Comparison of ENCODE assay signal across 16 mouse cellular contexts in the genomic region with DNA sequence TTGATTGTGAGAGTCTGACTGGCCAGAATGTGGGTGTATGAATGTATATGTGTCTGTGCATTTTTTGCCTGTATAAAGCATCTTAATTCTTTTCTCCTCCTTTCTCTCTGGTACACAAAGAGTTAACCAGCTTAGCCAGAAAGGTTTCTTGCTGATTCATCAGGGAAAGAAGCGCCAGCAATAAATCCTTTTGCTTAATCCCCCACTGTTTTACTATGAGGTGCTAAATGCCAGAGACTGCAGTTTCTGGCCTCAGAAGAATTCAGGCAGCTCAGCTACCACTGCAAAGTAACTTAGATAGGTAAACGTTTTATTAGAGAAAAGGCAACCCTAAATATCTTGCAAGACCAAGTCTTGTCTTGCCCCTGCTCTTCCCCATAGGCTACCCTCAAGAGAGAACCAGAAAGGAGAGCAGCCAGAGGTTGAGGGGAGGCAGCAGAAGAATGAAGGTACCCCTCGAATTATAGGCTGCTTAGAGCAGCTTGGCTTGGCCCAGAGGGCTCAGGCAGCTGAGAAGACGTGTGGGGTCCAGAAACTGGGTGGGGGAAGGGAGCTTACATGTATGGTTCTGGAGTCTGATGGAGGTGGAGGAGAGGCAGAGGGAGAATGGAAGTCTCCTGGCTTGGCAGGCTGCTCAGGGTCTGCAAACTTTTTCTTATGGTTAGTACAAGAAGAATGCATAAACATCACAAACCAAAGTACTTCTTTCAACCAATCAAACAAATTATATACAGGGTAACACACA.
DNase-seq lines count a peak whose midpoint lies in the region; ATAC-seq and TF ChIP-seq lines count a peak whose summit lies in the region.
"Had no signal": no experiment of that assay in that cellular context is flagged by ENCODE, and none has a peak within 500 bp of the region (broad histone marks: within the 10 kb centered on the region; RNA-seq: fewer than 3 reads in every experiment).

No protein-coding gene starts in this region.

- no peak for TF ChIP-seq POLR2A in brain, embryonic 14.5 days (IDR thresholded peaks at IDR 0.05; ENCODE audit: borderline replicate concordance, extremely low read depth, insufficient read depth, insufficient read length, poor library complexity, severe bottlenecking)
- TF ChIP-seq POLR2A in cerebellum, adult 2 months (IDR thresholded peaks at IDR 0.05; ENCODE audit: borderline replicate concordance, insufficient read depth, low read length) = no peak

- DNase-seq in midbrain, embryonic 10.5 days (ENCODE audit: low spot score) = peak; percentile 13
- no peak for DNase-seq in midbrain, embryonic 11.5 days (ENCODE audit: low spot score, missing footprints)
- peak; percentile 27 for DNase-seq in brain, embryonic 14.5 days (ENCODE audit: low read depth)
- DNase-seq in forelimb bud, embryonic 11.5 days (ENCODE audit: low read depth, low spot score) = peak; percentile 52
- peak; percentile 34 for DNase-seq in retina, postnatal 7 days (ENCODE audit: low read depth, low spot score)
- DNase-seq in cerebellum, adult 2 months = no peak
- no peak for DNase-seq in lung, postnatal 36 days
- DNase-seq: adrenal gland, adult 8-10 months; cerebellum, adult 9-11 months; kidney, adult 2 months; kidney, postnatal 36 days; right cerebral cortex, postnatal 14 days had no signal

- no peaks in the 10 kb centered on the region for H3K9me3 ChIP-seq in midbrain, embryonic 10.5 days (replicated peaks)
- H3K9me3 ChIP-seq in midbrain, embryonic 11.5 days (ENCODE audit: control insufficient read depth, low read length) = no peaks in the 10 kb centered on the region
- H3K9me3 ChIP-seq: embryonic facial prominence, embryonic 13.5 days; heart, embryonic 15.5 days; hindbrain, embryonic 15.5 days had no signal

- no peak for ATAC-seq in midbrain, embryonic 11.5 days (ENCODE audit: low FRiP score)

- TF ChIP-seq CTCF in brain, embryonic 14.5 days (IDR thresholded peaks at IDR 0.05; ENCODE audit: borderline replicate concordance, extremely low read depth, insufficient read depth, insufficient read length) = no peak
- no peak for TF ChIP-seq CTCF in cerebellum, adult 2 months (IDR thresholded peaks at IDR 0.05; ENCODE audit: borderline replicate concordance, insufficient read depth, low read depth, low read length)

- no peaks in the 10 kb centered on the region for H3K36me3 ChIP-seq in midbrain, embryonic 10.5 days
- H3K36me3 ChIP-seq in midbrain, embryonic 11.5 days (ENCODE audit: control insufficient read depth, insufficient read depth, low read length) = no peaks in the 10 kb centered on the region
- H3K36me3 ChIP-seq: embryonic facial prominence, embryonic 13.5 days; heart, embryonic 15.5 days; hindbrain, embryonic 15.5 days had no signal

- no peak overlapping the region for H3K4me3 ChIP-seq in midbrain, embryonic 10.5 days
- H3K4me3 ChIP-seq in midbrain, embryonic 11.5 days (ENCODE audit: low read depth, low read length) = no peak overlapping the region
- no peak overlapping the region for H3K4me3 ChIP-seq in cerebellum, adult 2 months (replicated peaks; ENCODE audit: insufficient read depth, low read depth, low read length)
- H3K4me3 ChIP-seq: embryonic facial prominence, embryonic 13.5 days; heart, embryonic 15.5 days; hindbrain, embryonic 15.5 days had no signal

- no peak overlapping the region for H3K9ac ChIP-seq in midbrain, embryonic 11.5 days (ENCODE audit: low read length)
- H3K9ac ChIP-seq: embryonic facial prominence, embryonic 13.5 days; heart, embryonic 15.5 days; hindbrain, embryonic 15.5 days; liver, embryonic 14.5 days had no signal

- H3K27me3 ChIP-seq in midbrain, embryonic 10.5 days (ENCODE audit: low read depth, poor library complexity, severe bottlenecking) = no peaks in the 10 kb centered on the region
- no peaks in the 10 kb centered on the region for H3K27me3 ChIP-seq in midbrain, embryonic 11.5 days (ENCODE audit: control insufficient read depth, insufficient read depth, low read length)
- no peaks in the 10 kb centered on the region for H3K27me3 ChIP-seq in cerebellum, adult 2 months (ENCODE audit: control insufficient read depth, insufficient read depth, low read length)
- H3K27me3 ChIP-seq: embryonic facial prominence, embryonic 13.5 days; hindbrain, embryonic 15.5 days had no signal

- H3K27ac ChIP-seq in midbrain, embryonic 10.5 days (replicated peaks) = peak overlapping the region; percentile 57
- no peak overlapping the region for H3K27ac ChIP-seq in midbrain, embryonic 11.5 days (ENCODE audit: low read depth, low read length)
- H3K27ac ChIP-seq in cerebellum, adult 2 months (ENCODE audit: insufficient read depth, low read length) = no peak overlapping the region
- H3K27ac ChIP-seq: embryonic facial prominence, embryonic 13.5 days; heart, embryonic 15.5 days; hindbrain, embryonic 15.5 days; liver, embryonic 14.5 days had no signal

- H3K4me1 ChIP-seq in midbrain, embryonic 10.5 days = peaks cover 8% of the 10 kb centered on the region
- H3K4me1 ChIP-seq in midbrain, embryonic 11.5 days (ENCODE audit: control insufficient read depth, insufficient read depth, low read length) = 0 out of 2 replicates have a peak, but pooled peaks cover 2% of the 10 kb centered on the region
- H3K4me1 ChIP-seq in cerebellum, adult 2 months (ENCODE audit: control insufficient read depth, insufficient read depth, low read length) = no peaks in the 10 kb centered on the region
- H3K4me1 ChIP-seq: embryonic facial prominence, embryonic 13.5 days; heart, embryonic 15.5 days; hindbrain, embryonic 15.5 days had no signal

- no peak overlapping the region for H3K4me2 ChIP-seq in midbrain, embryonic 11.5 days
- H3K4me2 ChIP-seq: embryonic facial prominence, embryonic 13.5 days; heart, embryonic 15.5 days; hindbrain, embryonic 15.5 days had no signal

- WGBS in midbrain, embryonic 10.5 days = 7% methylated on average over 4 of the region's 4 CpGs
- 4% methylated on average over 4 of the region's 4 CpGs for WGBS in midbrain, embryonic 11.5 days
- 12% methylated on average over 4 of the region's 4 CpGs for WGBS in cerebellum, adult 2 months

Comparison
In these comparisons a context has a peak if more than half of its experiments do, and no peak if none do; other contexts are left out.
1. DNase-seq: peak in midbrain, embryonic 10.5 days (single experiment), brain, embryonic 14.5 days (single experiment), forelimb bud, embryonic 11.5 days (single experiment) and retina, postnatal 7 days (single experiment); none in midbrain, embryonic 11.5 days (single experiment), cerebellum, adult 2 months (0 of 2) and lung, postnatal 36 days (single experiment).